Mouse (Mus musculus) forebrain, embryonic 10.5 days (tissue): ENCODE data around the gene Gm17482. TPM values are rescaled to one million over a fixed set of nuclear protein-coding genes. Genes with fewer than 3 reads are reported as not detected.

ENCODE experiments used
- DNase-seq: peaks from one replicate; pipeline ENCODE4 v3.0.0-alpha.2; 2017; ENCODE audit warnings: low spot score; ENCODE audit errors: extremely low spot score
- H3K27ac ChIP-seq: fragments of 300-500 bp; sonication (generic); 2 replicates; pipeline ENCODE4 v1.5.1; 2016; ENCODE audit warnings: mild to moderate bottlenecking
- H3K27me3 ChIP-seq: fragments of 300-500 bp; sonication (generic); 2 replicates; pipeline ENCODE4 v1.6.1; 2016; ENCODE audit warnings: mild to moderate bottlenecking; ENCODE audit not compliant: poor library complexity, severe bottlenecking
- H3K36me3 ChIP-seq: fragments of 300-500 bp; sonication (generic); replicated peaks from 2 replicates; pipeline ENCODE4 v1.6.1; 2016; ENCODE audit warnings: mild to moderate bottlenecking, moderate library complexity
- H3K4me1 ChIP-seq: fragments of 300-500 bp; sonication (generic); 2 replicates; pipeline ENCODE4 v1.6.1; 2016
- H3K4me3 ChIP-seq: fragments of 300-500 bp; sonication (generic); 2 replicates; pipeline ENCODE4 v1.5.1; 2016; ENCODE audit warnings: mild to moderate bottlenecking, moderate library complexity
- H3K9me3 ChIP-seq: fragments of 300-500 bp; sonication (generic); 2 replicates; pipeline ENCODE4 v1.6.1; 2016; ENCODE audit warnings: mild to moderate bottlenecking, moderate library complexity
- WGBS: fragments of 180-500 bp; shearing (Covaris S2); methylation state at CpG from one replicate; pipeline ENCODE4 v1.1.7; 2016; 5-methylcytosine and 5-hydroxymethylcytosine counted together
- polyA plus RNA-seq: library from polyadenylated mRNA; unstranded; fragments of >200 nt; fragmentation: Nextera tagmentation; extraction: Ambion mirVana; gene quantifications from 2 replicates; pipeline ENCODE4 v1.2.1, GENCODE M21; 2016

Gm17482 gene
- polyA plus RNA-seq, 1 experiment from 2014 or later, result not detected

DNA sequence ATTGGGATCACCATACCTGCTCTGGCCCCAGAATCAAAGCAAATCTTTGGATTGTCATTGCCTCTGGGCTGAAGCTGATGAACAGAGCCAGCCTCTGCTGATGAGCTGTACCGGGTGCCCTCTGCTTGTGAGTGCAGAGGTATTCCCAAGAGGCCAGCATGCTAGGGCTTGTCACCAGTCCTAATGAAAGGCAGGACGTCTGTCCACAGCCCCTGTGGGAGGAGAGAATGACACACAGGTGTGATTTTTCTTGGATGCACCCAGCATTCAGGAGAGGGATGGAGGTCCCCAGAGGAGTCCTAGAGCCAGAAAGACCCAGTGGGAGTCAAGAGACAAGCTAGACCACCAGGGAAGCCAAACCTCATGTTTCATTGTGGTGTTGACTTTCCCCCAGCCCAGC lies 52.5 kb downstream of the Gm17482 start:
- Histone ChIP-seq H3K9me3 (no peaks in the 10 kb centered on the region), H3K27me3 (no peaks in the 10 kb centered on the region), H3K27ac (no peak overlapping the region), H3K4me1 (no peaks in the 10 kb centered on the region), H3K4me3 (no peak overlapping the region), H3K36me3 (no peaks in the 10 kb centered on the region)
- DNase-seq, result no peak
- 87% methylated on average over 2 of the region's 2 CpGs for WGBS

DNA sequence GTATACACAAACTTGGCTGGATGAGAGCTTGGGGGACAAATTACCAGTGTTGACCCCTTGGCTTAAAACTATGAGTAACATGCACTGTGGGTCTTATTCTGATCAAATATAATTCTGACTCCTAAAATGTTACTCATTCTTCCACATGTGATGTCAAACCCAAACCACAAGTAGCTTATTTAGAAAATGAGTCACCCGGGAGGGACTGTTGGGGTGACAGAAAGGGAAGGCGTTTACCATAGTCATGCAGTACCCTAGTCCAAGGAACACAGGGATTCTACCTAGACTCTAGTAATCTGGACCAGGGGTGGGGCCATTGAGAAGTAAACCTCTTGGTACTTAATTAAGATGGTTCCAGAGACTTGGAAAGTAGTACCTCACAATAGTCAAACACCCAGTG lies 57.0 kb downstream of the Gm17482 start:
- no peaks in the 10 kb centered on the region for H3K27me3 ChIP-seq
- H3K4me3 ChIP-seq, result no peak overlapping the region
- H3K27ac ChIP-seq, result no peak overlapping the region
- H3K36me3 ChIP-seq, result no peaks in the 10 kb centered on the region
- DNase-seq, result no peak
- no peaks in the 10 kb centered on the region for H3K9me3 ChIP-seq
- 92% methylated on average over 2 of the region's 2 CpGs for WGBS
- no peaks in the 10 kb centered on the region for H3K4me1 ChIP-seq

- no peak overlapping the region for H3K4me3 ChIP-seq
- no peak overlapping the region for H3K27ac ChIP-seq
- no peaks in the 10 kb centered on the region for H3K9me3 ChIP-seq
- WGBS, result 86% methylated on average over 6 of the region's 6 CpGs
- no peaks in the 10 kb centered on the region for H3K36me3 ChIP-seq
- no peak for DNase-seq
- no peaks in the 10 kb centered on the region for H3K27me3 ChIP-seq
- no peaks in the 10 kb centered on the region for H3K4me1 ChIP-seq
Measured at GRCm38 (mm10) chr6:115286441-115286840, 59.3 kb downstream of the Gm17482 start.

- Histone ChIP-seq H3K4me1 (no peaks in the 10 kb centered on the region), H3K9me3 (no peaks in the 10 kb centered on the region), H3K27me3 (no peaks in the 10 kb centered on the region), H3K27ac (no peak overlapping the region), H3K36me3 (no peaks in the 10 kb centered on the region), H3K4me3 (no peak overlapping the region)
- DNase-seq, result no peak
- WGBS, result 93% methylated on average over 3 of the region's 3 CpGs
Measured at GRCm38 (mm10) chr6:115288223-115288622, 61.1 kb downstream of the Gm17482 start.

- no peak for DNase-seq
- H3K27ac ChIP-seq, result no peak overlapping the region
- H3K9me3 ChIP-seq, result no peaks in the 10 kb centered on the region
- no peaks in the 10 kb centered on the region for H3K4me1 ChIP-seq
- H3K36me3 ChIP-seq, result no peaks in the 10 kb centered on the region
- 84% methylated on average over 5 of the region's 5 CpGs for WGBS
- H3K27me3 ChIP-seq, result no peaks in the 10 kb centered on the region
- no peak overlapping the region for H3K4me3 ChIP-seq
Measured at GRCm38 (mm10) chr6:115290561-115290960, 63.4 kb downstream of the Gm17482 start.

GRCm38 (mm10) chr6:115291068-115291467 lies 63.9 kb downstream of the Gm17482 start:
- Histone ChIP-seq H3K27ac (no peak overlapping the region), H3K27me3 (no peaks in the 10 kb centered on the region), H3K36me3 (no peaks in the 10 kb centered on the region), H3K9me3 (no peaks in the 10 kb centered on the region), H3K4me1 (no peaks in the 10 kb centered on the region), H3K4me3 (no peak overlapping the region)
- no peak for DNase-seq
- WGBS, result 88% methylated on average over 2 of the region's 2 CpGs

GRCm38 (mm10) chr6:115291823-115292222 lies 64.7 kb downstream of the Gm17482 start:
- 93% methylated on average over 6 of the region's 6 CpGs for WGBS
- H3K9me3 ChIP-seq, result no peaks in the 10 kb centered on the region

DNA sequence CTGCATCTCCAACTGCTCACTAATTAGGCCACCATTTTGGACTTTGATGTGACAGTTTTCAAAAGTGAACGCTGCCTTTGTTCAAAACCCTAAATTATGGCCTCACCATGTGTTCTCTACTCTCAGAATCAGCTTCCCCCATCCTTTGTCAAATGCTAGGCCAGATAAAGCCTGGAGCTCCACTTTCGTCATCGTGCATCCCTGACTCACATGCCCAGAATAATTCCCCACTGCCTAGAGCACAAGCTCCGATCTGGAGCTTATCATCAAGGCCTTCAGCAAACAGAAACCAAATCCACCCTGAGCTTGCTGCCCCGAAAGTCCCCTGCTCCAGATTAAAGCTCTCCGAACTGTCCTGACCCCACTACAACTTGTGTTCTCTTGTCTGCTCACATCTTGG lies 65.5 kb downstream of the Gm17482 start:
- Histone ChIP-seq H3K9me3 (no peaks in the 10 kb centered on the region), H3K27ac (no peak overlapping the region), H3K4me3 (no peak overlapping the region), H3K27me3 (no peaks in the 10 kb centered on the region), H3K4me1 (no peaks in the 10 kb centered on the region), H3K36me3 (no peaks in the 10 kb centered on the region)
- DNase-seq, result no peak
- WGBS, result 78% methylated on average over 6 of the region's 6 CpGs

More at GRCm38 (mm10) chr6:115291823-115292222, 64.7 kb downstream of the Gm17482 start:
- Histone ChIP-seq H3K4me3 (no peak overlapping the region), H3K27me3 (no peaks in the 10 kb centered on the region), H3K27ac (no peak overlapping the region), H3K36me3 (no peaks in the 10 kb centered on the region), H3K4me1 (no peaks in the 10 kb centered on the region)
- DNase-seq, result no peak

- Histone ChIP-seq H3K4me3 (no peak overlapping the region), H3K36me3 (no peaks in the 10 kb centered on the region), H3K27me3 (no peaks in the 10 kb centered on the region), H3K4me1 (no peaks in the 10 kb centered on the region), H3K9me3 (no peaks in the 10 kb centered on the region), H3K27ac (no peak overlapping the region)
- no peak for DNase-seq
- 78% methylated on average over 2 of the region's 2 CpGs for WGBS
Measured at GRCm38 (mm10) chr6:115293877-115294276, 66.7 kb downstream of the Gm17482 start.

DNA sequence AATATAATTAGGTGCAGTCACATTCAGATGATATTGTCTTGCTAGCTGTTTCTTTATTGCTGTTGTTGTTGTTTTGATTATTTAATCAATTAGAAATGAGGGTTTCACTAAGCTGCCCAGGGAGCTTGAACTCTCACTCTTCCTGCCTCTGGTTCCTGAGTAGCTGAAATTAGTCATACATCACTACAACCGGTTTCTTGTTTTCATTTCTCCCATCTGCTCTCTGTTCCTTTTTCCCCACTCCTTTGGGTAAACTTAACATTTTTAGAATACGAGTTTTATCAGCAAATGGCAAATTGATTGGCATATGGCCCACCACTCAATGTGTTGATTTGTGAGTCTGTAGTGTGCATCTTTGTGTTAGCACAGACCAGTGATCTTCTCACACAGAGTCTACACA lies 80.0 kb downstream of the Gm17482 start:
- Histone ChIP-seq H3K27me3 (no peaks in the 10 kb centered on the region), H3K36me3 (no peaks in the 10 kb centered on the region)
- WGBS, result 88% methylated on average over 2 of the region's 2 CpGs

More for the DNA sequence above, 80.0 kb downstream of the Gm17482 start:
- no peak for DNase-seq
- Histone ChIP-seq H3K9me3 (no peaks in the 10 kb centered on the region), H3K4me3 (no peak overlapping the region), H3K4me1 (no peaks in the 10 kb centered on the region), H3K27ac (no peak overlapping the region)

Other genes starting within 250 kb of the Gm17482 start
- gene Tamm41, start 189.5 kb upstream of the Gm17482 start, polyA plus RNA-seq, result 103 and 104 TPM in 2 replicates
- 0.27 and 0.63 TPM in 2 replicates for gene Syn2, start 92.4 kb upstream of the Gm17482 start, polyA plus RNA-seq
- 0.15 and 0.16 TPM in 2 replicates for gene Timp4, start 24.9 kb downstream of the Gm17482 start, polyA plus RNA-seq
- gene Pparg, start 133.6 kb downstream of the Gm17482 start, polyA plus RNA-seq, result 0.07 and 0.16 TPM in 2 replicates